Mouse (Mus musculus): Measurements from ENCODE around the gene Cfap99. TPM values are rescaled to one million over a fixed set of nuclear protein-coding genes. Genes with fewer than 3 reads are reported as not detected.

Cfap99 gene
- polyA plus RNA-seq (2016; fragmentation: Nextera tagmentation; extraction: Ambion mirVana) = 0.08 TPM in 1 of 2 replicates, not detected in the other

DNA sequence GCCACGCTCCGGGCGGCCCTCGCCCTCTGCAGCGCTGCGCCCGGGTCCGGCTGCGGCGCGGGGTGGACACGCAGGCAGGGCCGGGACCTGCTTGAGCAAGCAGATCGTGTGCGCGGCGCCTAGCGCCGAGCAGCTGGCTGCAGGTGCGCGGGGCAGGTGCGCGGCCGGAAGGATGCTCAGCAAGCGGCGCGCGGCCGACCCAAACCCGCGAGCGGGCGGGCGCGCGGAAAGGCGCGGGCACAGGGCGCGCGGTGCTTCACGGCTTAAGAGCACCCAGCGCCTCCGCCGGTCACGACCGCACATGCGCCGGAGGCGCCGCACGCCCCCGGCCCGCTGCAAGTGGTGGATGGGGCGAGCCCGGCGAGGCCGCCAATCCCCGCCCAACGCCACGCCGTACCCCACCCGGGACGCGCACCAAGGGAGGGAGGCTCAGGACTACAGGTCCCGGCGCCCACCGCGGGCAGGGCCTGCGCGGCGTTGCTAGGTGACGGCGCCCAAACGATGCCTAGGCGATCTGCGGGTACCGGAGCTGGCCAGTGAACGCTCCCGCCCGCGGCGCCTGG lies at the start of gene Cfap99, which contains the start of gene Zfyve28:
Gene Cfap99 (plus strand): TSS at position 447 of the 563 bp plus-strand sequence.
Gene Zfyve28 (minus strand): TSS at position 296 of the 563 bp plus-strand sequence.
- ATAC-seq (ENCODE audit: insufficient number of reproducible peaks, low FRiP score) = peak; percentile 88
- Histone ChIP-seq H3K27me3 (replicated peaks) (peaks cover 78% of the 10 kb centered on the region), H3K4me1 (replicated peaks) (peaks cover 13% of the 10 kb centered on the region), H3K27ac (ENCODE audit: poor library complexity, severe bottlenecking) (no peak within 1 kb of the TSS), H3K9ac (peak within 1 kb of the TSS; percentile 45), H3K4me2 (peak within 1 kb of the TSS; percentile 93), H3K4me3 (peak within 1 kb of the TSS; percentile 63), H3K36me3 (no peaks in the 10 kb centered on the region), H3K9me3 (replicated peaks) (no peaks in the 10 kb centered on the region)
- WGBS = under 1% methylated on average over 83 of the region's 83 CpGs

GRCm38 (mm10) chr5:34242224-34242963 lies 46.0 kb upstream of the Cfap99 start:
- Histone ChIP-seq H3K27ac (ENCODE audit: poor library complexity, severe bottlenecking) (peak overlapping the region; percentile 73), H3K9me3 (replicated peaks) (no peaks in the 10 kb centered on the region), H3K4me2 (peak overlapping the region; percentile 56), H3K36me3 (no peaks in the 10 kb centered on the region), H3K4me3 (no peak overlapping the region), H3K27me3 (replicated peaks) (peaks cover 5% of the 10 kb centered on the region; the same call in 1 of the 2 replicates), H3K9ac (peak overlapping the region; percentile 26; the same call in 1 of the 2 replicates), H3K4me1 (replicated peaks) (peaks cover 26% of the 10 kb centered on the region)
- 8% methylated on average over 15 of the region's 15 CpGs for WGBS
- ATAC-seq (ENCODE audit: insufficient number of reproducible peaks, low FRiP score) = peak; percentile 67

GRCm38 (mm10) chr5:34243062-34243461 lies 45.3 kb upstream of the Cfap99 start:
- peak; percentile 16; the same call in 1 of the 2 replicates for ATAC-seq (ENCODE audit: insufficient number of reproducible peaks, low FRiP score)
- 70% methylated on average over 5 of the region's 5 CpGs for WGBS

GRCm38 (mm10) chr5:34246443-34246842 lies 42.0 kb upstream of the Cfap99 start:
- Histone ChIP-seq H3K27ac (ENCODE audit: poor library complexity, severe bottlenecking) (no peak overlapping the region), H3K4me1 (replicated peaks) (peaks cover 21% of the 10 kb centered on the region), H3K27me3 (replicated peaks) (no peaks in the 10 kb centered on the region; the same call in none of the 2 replicates), H3K4me3 (no peak overlapping the region), H3K4me2 (no peak overlapping the region), H3K9me3 (replicated peaks) (no peaks in the 10 kb centered on the region), H3K9ac (no peak overlapping the region), H3K36me3 (no peaks in the 10 kb centered on the region)
- no peak for ATAC-seq (ENCODE audit: insufficient number of reproducible peaks, low FRiP score)
- WGBS = 85% methylated on average over 3 of the region's 3 CpGs

More at GRCm38 (mm10) chr5:34243062-34243461, 45.3 kb upstream of the Cfap99 start:
- no peaks in the 10 kb centered on the region for H3K36me3 ChIP-seq
- peak overlapping the region; percentile 20; the same call in 1 of the 2 replicates for H3K9ac ChIP-seq
- peaks cover 26% of the 10 kb centered on the region for H3K4me1 ChIP-seq (replicated peaks)
- peak overlapping the region; percentile 73; the same call in 1 of the 2 replicates for H3K27ac ChIP-seq (ENCODE audit: poor library complexity, severe bottlenecking)
- no peaks in the 10 kb centered on the region for H3K9me3 ChIP-seq (replicated peaks)
- peak overlapping the region; percentile 56 for H3K4me2 ChIP-seq
- H3K4me3 ChIP-seq = no peak overlapping the region
- H3K27me3 ChIP-seq (replicated peaks) = peaks cover under 1% of the 10 kb centered on the region; the same call in 1 of the 2 replicates

- no peak overlapping the region for H3K4me3 ChIP-seq
- H3K27me3 ChIP-seq (replicated peaks) = no peaks in the 10 kb centered on the region; the same call in none of the 2 replicates
- no peaks in the 10 kb centered on the region for H3K9me3 ChIP-seq (replicated peaks)
- no peak overlapping the region for H3K9ac ChIP-seq
- no peak overlapping the region for H3K27ac ChIP-seq (ENCODE audit: poor library complexity, severe bottlenecking)
- H3K36me3 ChIP-seq = no peaks in the 10 kb centered on the region
- 76% methylated on average over 4 of the region's 4 CpGs for WGBS
- H3K4me1 ChIP-seq (replicated peaks) = peaks cover 17% of the 10 kb centered on the region
- ATAC-seq (ENCODE audit: insufficient number of reproducible peaks, low FRiP score) = no peak
- no peak overlapping the region for H3K4me2 ChIP-seq
Observed at GRCm38 (mm10) chr5:34249132-34249531, 39.3 kb upstream of the Cfap99 start.

DNA sequence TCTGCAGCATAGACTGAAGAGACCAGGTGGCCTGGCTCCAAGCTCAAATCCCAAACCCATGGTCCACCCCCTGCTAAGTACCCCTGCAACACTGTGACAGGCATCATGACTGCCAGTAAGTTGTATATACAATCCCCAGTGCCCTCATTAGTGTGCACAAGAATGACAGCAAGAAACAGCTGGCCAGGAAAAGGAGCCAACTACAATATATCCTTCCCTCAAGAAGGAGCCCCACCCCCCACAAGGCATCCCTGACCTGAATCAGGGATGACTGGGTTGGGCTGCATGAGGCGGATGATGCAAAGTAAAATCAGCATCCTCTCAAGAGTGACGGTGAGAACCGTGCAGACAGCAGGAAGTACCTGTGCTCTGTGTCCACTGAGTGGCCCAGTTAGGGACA lies 38.3 kb upstream of the Cfap99 start:
- ATAC-seq (ENCODE audit: insufficient number of reproducible peaks, low FRiP score) = no peak
- Histone ChIP-seq H3K9ac (no peak overlapping the region), H3K4me3 (no peak overlapping the region), H3K9me3 (replicated peaks) (no peaks in the 10 kb centered on the region), H3K4me1 (replicated peaks) (peaks cover 17% of the 10 kb centered on the region), H3K36me3 (no peaks in the 10 kb centered on the region), H3K27me3 (replicated peaks) (no peaks in the 10 kb centered on the region; the same call in 1 of the 2 replicates), H3K4me2 (no peak overlapping the region), H3K27ac (ENCODE audit: poor library complexity, severe bottlenecking) (no peak overlapping the region)
- WGBS = 70% methylated on average over 3 of the region's 3 CpGs

DNA sequence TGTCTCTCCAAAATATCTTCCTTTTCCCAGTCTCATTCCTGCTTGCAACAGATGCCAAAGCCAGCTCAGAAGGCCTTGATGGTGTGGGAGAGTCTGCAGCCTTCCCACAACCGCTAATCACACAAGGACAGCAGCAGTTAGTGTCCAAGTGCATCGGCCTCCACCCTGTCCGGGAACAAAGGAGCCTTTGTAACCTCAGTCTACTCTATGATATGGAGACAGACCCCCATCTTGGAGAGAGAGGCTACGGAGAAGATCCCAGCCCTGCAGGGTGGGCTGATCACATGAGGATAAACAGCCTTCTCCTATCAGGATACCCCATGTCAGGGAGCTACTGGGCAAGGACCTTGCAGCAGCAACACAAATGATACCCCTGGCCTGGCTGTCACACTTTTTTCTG lies 36.6 kb upstream of the Cfap99 start:
- H3K36me3 ChIP-seq = no peaks in the 10 kb centered on the region
- H3K27ac ChIP-seq (ENCODE audit: poor library complexity, severe bottlenecking) = no peak overlapping the region
- H3K9me3 ChIP-seq (replicated peaks) = no peaks in the 10 kb centered on the region
- no peak overlapping the region for H3K4me2 ChIP-seq
- WGBS = 50% methylated on average over 4 of the region's 4 CpGs
- peaks cover 4% of the 10 kb centered on the region for H3K27me3 ChIP-seq (replicated peaks)
- H3K4me3 ChIP-seq = no peak overlapping the region
- ATAC-seq (ENCODE audit: insufficient number of reproducible peaks, low FRiP score) = no peak
- peaks cover 17% of the 10 kb centered on the region for H3K4me1 ChIP-seq (replicated peaks)
- H3K9ac ChIP-seq = no peak overlapping the region

DNA sequence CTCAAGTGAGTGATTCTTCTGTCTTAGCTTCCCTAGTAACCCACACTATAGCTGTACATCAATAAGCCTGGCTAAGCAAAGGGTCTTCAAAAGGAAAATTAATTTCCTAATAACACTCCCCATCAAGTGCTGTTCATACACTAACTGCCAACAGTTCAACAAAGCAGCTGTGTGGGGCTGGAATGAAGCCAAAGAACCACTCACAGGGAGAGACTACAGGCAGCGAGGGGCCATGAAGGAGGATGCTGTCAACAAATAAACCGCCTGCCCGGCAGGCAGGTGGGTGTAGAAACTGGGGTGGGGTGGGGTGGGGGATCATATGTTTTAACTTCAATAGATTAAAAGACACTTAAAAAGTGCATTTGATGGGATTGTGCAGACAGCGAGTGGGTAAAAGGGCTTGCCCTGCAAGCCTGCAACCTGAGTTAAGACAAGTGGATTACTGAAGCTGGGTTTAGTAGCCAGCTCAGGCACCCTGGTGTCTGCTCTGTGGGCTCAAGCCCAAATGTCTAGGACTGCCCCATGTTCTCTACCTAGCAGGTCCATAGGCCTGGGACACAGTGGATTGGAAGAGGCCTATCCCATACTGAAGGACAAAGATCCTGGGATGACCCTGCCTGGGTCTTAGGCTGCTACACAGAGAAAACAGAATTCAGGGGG lies 36.0 kb upstream of the Cfap99 start:
- no peaks in the 10 kb centered on the region for H3K9me3 ChIP-seq (replicated peaks)
- no peak overlapping the region for H3K4me3 ChIP-seq
- H3K9ac ChIP-seq = no peak overlapping the region
- H3K4me2 ChIP-seq = no peak overlapping the region
- 0 out of 2 replicates have a peak, but pooled peaks have one; percentile 18 for ATAC-seq (ENCODE audit: insufficient number of reproducible peaks, low FRiP score)
- 20% methylated on average over 4 of the region's 4 CpGs for WGBS
- no peak overlapping the region for H3K27ac ChIP-seq (ENCODE audit: poor library complexity, severe bottlenecking)
- peaks cover 17% of the 10 kb centered on the region for H3K4me1 ChIP-seq (replicated peaks)
- peaks cover 4% of the 10 kb centered on the region for H3K27me3 ChIP-seq (replicated peaks)
- no peaks in the 10 kb centered on the region for H3K36me3 ChIP-seq

DNA sequence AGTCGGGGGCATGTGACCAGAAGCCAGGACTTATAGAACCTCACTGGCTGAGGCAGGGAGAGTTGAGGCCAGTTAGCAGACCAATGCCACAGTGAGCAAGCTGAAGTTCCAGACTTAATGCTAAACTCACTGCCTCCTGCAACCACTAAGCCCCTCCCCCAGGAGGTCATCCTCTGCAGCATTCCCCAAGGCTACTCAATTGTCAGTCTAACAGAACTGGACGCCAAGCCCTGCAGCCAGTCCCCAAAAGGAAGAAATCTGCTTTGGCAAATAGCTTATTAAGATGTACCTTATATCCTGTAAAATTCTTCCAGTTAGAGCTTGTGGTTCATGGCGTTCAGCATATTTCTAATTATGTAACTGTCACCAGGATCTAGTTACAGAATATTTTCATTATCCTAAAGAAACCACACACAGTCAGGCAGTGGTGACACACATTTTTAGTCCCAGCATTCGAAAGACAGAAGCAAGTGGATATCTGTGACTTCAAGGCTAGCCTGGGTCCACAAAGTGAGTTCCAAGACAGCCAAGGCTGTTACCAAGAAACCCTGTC lies 35.4 kb upstream of the Cfap99 start:
- H3K27me3 ChIP-seq (replicated peaks) = peaks cover 4% of the 10 kb centered on the region
- H3K27ac ChIP-seq (ENCODE audit: poor library complexity, severe bottlenecking) = no peak overlapping the region
- WGBS = 57% methylated on average over 4 of the region's 4 CpGs
- H3K9me3 ChIP-seq (replicated peaks) = no peaks in the 10 kb centered on the region
- no peak overlapping the region for H3K4me3 ChIP-seq
- H3K4me1 ChIP-seq (replicated peaks) = peaks cover 17% of the 10 kb centered on the region
- no peak overlapping the region for H3K4me2 ChIP-seq
- ATAC-seq (ENCODE audit: insufficient number of reproducible peaks, low FRiP score) = 0 out of 2 replicates have a peak, but pooled peaks have one; percentile 14
- no peaks in the 10 kb centered on the region for H3K36me3 ChIP-seq
- H3K9ac ChIP-seq = no peak overlapping the region

GRCm38 (mm10) chr5:34254309-34254708 lies 34.1 kb upstream of the Cfap99 start:
- 53% methylated on average over 8 of the region's 8 CpGs for WGBS
- Histone ChIP-seq H3K27me3 (replicated peaks) (peaks cover 4% of the 10 kb centered on the region), H3K9me3 (replicated peaks) (no peaks in the 10 kb centered on the region)

More at GRCm38 (mm10) chr5:34254309-34254708, 34.1 kb upstream of the Cfap99 start:
- ATAC-seq (ENCODE audit: insufficient number of reproducible peaks, low FRiP score) = 0 out of 2 replicates have a peak, but pooled peaks have one; percentile 44
- H3K4me1 ChIP-seq (replicated peaks) = peaks cover 17% of the 10 kb centered on the region
- no peaks in the 10 kb centered on the region for H3K36me3 ChIP-seq
- no peak overlapping the region for H3K4me3 ChIP-seq
- H3K4me2 ChIP-seq = no peak overlapping the region
- H3K27ac ChIP-seq (ENCODE audit: poor library complexity, severe bottlenecking) = no peak overlapping the region
- H3K9ac ChIP-seq = no peak overlapping the region
